Mouse (Mus musculus): ENCODE measurements around the gene Mr1. TPM values are rescaled to one million over a fixed set of nuclear protein-coding genes. Genes with fewer than 3 reads are reported as not detected.

The Mr1 gene
- total RNA-seq, 4 experiments from 2014 or later = 34.4 to 41.2 (median 40.1) TPM

DNA sequence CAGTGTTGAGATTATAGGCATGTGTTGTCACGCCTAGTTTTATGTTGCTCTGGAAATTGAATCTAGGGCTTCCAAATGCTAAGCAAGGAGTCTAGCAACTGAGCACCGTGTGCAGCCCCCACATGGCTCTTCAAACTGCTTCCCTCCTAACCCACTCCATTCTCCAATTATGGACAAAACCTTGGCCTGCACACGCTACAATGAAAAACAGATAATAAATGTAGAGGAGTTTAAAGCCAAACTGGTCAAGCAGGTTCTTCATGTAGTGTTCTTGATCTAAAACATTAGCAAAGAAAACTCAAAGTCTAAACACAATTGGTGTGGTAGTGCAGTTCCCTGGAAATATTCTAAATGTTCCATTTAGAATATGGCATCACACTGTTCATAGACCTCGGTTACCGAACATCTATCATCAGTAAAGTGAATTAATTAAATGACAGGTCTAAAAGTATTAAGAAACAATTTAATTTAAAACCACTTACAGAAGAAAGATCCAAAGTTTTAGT lies 19.1 kb downstream of the Mr1 start:
- no peak for DNase-seq

DNA sequence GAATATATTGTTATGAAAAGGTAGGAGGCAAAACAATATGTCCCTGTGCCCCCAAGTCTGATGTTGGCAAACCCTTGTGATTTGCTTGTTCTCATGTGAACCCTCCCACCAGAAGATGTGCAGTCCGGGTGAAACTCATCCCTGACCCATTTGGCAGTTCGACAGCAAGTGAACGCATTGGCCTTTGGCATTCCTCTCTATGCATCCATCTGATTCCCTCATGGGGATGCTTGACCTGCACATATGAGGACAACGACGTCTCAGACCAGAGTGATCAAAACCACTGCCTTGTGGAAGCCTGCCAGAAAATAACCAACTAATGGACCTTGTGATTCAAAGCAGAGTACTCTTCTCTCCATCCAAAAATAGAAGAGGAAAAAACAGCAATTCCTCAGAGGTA lies 19.9 kb downstream of the Mr1 start:
- DNase-seq = no peak

DNA sequence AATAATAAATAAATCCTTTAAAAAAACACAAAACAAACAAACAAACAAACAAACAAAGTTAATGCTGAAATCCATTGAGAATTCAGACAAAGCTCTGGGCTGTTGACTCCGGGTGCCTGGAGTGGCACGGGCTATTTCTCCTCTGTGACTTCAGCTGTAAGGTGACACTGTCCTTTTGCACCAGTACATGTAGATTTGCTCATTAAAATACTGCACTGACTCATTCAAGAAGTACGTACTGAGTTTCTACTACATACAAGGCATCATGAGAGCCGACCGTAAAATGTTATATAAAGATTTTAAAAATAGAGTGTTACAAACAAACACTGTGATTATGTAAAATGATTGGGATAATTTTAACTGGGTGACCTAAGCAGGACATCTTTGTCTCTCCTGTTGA lies 22.2 kb downstream of the Mr1 start:
- no peak for DNase-seq

DNA sequence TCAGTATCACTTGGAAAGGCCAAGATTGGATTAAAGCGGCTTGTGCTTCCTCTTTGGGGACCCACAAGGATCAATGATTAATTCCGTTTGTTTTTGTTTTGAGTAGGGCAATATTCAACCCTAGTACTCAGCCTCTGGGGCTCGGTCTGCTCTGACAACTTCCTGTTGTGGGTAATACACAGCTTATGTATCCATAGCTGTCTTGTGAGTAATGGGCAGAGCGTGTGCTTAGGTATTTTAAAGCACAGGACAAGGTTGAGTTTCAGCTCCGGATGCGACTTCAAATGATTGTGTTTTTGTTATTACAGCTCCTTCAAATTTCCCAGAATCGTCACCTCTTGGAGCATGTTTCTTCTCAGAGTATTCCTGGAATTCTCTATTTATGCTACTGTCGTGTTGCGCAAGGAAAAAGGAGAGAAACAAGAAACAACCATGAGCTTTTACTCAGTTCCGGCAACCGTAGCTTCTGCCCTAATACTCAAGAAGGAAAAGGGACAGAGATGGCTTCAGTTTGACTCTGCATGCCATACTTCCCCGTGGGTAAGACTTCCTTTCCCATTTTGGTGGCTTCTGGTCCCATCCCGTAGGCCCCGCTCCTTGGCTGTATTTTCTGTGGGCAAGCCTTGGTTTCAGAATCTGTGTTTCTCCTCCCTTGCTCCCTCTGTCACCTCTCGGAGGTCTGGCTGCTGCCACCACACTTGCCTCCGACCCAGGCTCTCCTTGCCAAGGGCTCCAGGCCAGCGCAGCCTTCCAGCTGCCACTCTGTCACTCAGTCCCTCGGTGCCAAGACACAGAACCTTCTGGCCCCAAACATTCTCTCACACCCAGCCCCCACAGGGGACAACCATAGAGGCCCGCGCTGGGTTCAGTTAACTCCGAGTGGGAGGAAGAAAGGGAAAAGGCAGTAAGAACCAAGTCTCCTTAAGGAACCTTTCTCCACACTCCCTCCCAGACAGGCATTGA lies 24.4 kb downstream of the Mr1 start:
- DNase-seq = no peak

DNA sequence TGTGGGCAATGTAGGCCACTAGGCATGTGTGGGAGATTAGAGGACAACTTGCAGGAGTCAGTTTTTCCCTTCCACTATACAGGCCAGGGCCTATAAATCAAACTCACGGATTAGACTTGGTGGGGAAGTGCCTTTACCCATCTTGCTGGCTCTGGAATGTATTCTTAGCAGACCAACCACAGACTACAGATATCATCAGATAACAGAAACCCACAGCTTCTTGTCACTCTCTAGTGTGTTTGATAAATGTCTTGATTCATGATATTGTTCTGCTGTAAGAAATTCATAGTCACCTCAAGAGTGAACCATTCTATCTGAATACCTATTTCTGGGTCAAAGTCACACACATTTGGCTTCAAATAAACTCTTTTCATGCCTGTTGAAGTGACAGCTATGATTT lies 26.9 kb downstream of the Mr1 start:
- no peak for DNase-seq

DNA sequence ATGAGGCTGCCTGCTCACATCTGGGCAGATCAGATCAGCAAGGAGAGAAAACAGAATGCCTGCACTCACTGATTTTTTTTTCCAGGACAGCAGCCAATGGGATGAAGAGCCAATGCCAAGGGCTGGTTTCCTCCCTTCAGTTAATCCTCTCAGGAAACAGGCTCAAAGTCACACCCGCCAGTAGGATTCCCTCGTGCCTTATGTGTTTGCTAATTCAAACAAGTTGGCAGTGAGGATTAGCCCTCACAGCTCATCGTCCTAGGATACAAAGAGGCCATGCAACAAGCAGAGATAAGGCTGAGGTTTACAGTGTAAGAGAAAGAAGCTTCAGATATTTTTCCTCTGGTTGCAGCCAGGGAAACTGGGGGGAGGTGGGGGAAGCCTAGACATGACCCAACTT lies 32.7 kb downstream of the Mr1 start:
- no peak for DNase-seq

DNA sequence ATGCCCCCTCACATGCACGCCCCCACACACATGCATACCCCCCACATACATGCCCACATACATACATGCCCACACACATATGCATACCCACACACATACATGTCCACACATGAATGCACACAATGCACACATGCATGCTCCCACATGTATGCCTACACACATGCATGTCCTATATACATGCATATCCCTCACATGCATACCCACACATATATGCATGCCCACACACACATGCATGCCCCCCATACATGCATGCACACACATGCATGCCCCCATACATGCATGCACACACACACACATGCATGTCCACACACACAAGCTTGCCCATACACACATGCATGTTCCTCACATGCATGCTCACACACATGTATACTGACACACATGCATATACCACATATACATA lies 33.7 kb downstream of the Mr1 start:
- no peak for DNase-seq

DNA sequence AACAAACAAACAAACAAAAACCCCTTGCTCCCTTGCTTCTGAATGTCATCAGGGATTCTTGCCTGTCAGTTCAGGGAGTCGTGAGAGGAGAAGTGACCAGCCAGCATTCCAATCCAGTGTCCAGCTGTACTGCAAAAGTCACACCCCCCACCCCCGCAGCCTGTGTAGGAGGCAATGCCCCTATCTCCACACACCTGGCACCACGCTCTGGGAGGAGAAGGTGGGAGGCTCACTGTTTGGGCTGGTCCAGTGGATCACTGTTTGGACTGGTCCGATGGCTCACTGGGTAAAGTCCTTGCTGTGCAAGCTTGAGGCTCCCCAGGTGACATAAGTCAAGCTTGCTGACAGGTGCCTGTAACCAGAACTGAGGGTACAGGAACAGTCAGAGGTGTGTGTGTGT lies 34.5 kb downstream of the Mr1 start:
- no peak for DNase-seq

DNA sequence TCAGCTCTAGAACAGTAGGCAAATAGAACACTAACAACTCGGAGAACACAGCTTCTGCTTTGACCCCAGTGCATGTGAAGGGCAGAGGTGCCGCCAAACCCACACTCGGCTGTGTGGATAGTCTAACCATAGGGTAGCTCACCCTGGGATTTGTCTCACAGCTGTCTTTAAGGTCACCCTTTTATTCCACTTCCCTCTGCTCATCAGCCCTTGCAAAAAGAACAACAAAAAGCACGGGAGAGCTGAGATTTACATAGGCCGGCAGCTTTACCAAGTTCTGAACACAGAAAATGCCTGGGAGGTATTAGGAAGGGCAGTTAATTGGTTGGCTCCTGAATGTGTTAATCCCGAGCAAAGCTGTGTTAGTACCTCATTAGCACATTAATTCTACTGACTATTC lies 35.1 kb downstream of the Mr1 start:
- DNase-seq = no peak

DNA sequence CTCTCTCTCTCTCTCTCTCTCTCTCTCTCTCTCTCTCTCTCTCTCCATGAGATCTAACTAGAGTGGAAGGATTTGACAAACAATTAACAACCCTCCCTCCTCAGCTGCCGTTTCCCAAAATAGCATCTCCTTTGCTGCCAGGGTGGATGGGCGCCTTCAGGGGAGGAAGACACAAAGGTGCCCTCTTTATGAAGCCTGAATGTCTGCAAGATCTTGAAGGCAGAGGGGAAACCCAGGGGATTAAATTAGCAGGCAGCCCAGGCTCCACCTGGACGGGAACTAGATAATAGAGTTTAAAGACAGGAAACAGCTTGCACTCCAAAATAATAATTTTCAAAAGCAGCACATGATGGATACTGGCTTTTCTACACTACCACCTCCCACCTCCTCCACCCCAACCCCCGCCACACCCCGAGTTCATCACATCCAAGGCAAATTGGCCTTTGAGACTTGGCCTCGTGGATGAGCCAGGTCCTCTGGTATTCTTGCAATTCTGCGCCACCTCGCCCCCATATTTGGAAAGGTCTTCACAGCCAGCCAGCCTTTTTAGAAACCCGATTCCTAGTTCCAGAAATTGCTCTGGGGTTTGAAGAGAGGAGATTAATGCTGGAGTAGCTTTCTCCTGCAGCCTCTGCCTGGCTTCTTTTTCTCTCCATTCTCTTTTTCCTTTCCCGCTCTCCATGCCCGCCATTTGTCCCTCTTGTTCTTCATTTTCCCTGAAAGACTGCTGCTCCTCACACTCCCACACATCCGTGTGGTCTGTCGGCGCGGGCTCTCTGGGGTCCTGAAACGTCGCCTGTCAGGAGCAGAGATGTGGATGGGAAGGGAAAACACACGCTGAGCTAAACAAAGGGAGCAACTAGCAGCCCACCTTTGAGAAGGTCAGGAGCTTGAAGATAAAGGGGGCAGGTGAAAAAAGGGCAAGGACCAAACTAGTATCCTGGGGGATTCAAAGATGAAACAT lies 36.9 kb downstream of the Mr1 start:
- no peak for DNase-seq

DNA sequence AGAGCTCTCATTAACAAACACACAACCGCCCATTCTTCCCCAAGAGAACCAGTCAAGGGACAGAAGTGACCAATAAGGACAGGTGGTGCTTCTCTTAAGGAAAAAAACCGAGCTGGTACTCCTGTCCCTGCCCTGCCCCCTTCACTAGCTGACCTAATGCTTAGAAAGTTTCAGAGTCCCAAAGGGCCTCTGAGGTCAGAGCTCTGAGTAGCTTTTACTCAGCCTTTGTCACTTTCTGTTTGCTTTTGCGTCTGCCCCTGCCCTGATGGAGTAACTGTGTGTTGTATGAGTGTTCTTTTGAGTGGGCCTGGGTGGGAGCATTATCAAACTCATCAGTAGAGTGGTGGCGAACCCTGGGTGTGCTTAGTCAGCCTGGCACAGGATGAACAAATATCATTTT lies 38.2 kb downstream of the Mr1 start:
- DNase-seq = no peak

DNA sequence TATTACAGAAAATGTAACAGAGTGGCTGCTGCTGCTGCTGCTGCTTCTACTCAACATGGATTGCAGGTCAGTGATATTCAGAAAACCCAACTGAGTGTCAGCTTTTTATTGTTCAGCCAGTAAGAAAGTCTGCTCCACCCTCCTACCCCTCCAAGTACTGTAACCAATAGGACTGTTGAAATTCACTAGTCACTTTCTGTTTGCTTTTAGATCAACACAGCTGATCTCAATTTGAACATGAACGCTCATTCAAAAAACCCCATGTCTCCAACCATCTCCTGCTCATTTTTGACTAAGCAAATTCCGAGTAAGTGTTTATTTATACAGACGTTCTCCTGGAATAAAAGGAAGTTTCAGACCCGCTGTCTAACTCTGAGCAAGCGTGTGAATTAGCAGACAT lies 38.8 kb downstream of the Mr1 start:
- DNase-seq = no peak

DNA sequence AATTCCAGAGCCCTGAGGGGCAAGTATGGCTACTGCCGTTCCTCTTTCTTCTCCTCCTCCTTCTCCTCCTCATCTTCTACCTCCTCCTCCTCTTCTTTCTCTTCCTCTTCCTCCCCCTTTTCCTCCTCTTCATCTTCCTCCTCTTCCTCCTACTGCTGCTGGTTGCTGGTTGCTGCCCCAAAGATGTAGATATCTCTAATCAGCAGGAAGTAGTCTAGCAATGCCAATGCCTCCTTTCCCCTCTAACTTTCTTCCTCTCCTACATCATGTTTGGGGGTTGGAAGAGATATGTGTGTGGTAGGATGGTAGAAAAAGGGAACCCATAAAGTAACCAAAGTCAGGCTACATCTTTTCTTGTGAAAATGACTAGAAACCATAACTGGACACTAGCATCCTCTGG lies 40.3 kb downstream of the Mr1 start:
- DNase-seq = no peak

DNA sequence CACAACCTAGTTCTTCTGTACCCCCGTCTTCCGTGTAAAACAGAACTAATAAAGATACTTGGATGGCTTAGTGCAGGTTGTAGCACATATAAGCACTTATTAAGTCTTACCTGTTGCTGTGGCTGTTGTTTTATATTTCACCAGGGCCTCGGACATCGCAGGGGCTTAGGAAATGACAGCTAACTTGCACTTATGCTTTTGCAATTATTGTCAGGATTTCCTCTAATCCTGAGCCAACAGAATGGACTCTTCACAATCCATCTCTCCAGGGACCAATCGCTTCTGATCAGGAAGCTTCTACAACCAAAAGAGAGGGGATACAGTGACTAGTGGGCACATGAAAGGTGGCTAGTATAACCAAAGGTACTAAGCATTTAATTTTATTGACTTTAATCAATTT lies 42.6 kb downstream of the Mr1 start:
- no peak for DNase-seq

DNA sequence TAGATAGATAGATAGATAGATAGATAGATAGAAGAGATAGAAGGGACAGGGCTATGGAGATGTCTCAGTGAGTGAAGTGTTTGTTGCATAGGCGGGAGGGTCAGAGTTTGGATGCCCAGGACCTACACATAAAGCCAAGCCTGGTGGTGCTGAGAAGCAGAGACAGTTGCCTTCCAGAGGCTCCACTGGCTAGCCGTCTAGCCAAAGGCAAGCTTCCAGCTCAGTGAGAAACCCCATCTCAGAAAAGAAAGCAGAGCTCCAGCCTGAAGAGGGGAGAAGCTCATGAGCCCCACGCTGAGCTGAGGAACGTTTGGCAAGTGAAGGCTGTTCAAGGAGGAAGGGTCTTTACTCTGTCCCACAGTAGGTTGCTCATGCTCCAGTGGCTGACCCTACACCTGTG lies 44.0 kb downstream of the Mr1 start:
- DNase-seq = no peak

DNA sequence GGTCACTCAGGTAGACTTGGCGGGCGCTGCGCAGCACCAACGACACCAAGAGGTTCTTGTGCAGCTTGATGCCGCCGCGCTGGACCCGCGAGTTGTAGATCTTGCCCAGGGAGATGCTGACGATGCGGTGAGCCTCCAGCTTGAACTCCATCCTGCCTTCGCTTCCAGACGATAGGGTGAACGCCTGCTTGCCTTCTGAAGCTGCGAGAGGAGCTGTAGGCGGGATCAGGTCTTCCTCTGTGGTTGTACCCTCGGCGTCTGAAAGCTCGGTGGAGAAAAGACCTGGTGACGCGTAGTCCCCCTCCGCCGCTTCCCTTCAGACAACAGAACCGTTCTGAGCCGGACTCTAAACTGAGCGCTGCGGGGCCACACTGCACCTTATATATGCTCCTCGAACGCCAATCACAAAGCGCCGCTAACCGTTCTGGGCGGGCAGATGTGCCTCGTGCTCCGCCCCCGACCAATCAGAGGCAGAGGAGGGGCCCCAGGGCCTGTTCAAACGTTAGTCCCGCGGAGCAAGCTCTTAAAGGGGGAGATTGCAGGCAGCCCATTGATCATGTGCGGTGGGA lies 47.2 kb downstream of the Mr1 start, which contains the start of gene Ier5:
Gene Ier5, minus strand, starts transcription at position 357 of the 569 bp plus-strand sequence.
- peak; percentile 95 for DNase-seq

DNA sequence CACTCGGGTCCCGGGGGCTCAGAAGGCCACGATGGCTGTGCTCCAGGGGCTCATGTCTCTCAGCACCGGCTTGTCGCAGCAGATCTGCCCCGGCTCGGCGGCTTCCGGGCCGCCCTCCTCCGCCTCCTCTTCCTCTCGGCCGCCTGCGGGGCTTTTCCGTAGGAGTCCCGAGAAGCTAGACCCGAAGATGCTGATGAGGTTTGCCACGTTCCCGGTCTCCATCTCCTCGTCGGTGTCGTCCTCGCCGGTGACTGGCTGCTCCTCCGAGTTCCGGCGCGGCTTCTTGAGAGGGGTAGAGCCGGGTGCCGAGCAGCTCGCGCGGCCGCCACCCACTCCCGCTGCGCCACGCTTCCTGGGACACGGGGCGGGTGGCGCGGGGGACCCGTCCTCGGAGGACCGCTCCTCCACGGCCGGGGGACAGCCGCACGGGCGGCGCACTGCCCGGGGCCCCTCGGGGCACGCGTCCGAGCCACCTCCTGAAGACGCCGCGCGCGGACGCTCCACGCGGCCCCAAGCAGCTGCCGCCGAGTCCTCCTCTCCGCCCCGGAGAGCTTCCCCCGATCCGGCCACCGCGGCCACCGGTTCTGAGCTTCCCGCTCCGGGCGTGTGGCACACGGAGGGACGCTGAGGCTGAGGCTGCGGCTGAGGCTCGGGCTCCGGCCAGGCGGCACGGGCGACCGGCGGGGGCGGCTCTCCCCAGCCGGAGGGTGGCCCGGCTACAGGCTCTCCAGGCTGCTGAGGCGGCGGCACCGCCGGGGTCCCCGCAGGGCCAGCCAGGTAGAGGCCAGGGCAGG lies 47.9 kb downstream of the Mr1 start:
- peak; percentile 56 for DNase-seq

DNA sequence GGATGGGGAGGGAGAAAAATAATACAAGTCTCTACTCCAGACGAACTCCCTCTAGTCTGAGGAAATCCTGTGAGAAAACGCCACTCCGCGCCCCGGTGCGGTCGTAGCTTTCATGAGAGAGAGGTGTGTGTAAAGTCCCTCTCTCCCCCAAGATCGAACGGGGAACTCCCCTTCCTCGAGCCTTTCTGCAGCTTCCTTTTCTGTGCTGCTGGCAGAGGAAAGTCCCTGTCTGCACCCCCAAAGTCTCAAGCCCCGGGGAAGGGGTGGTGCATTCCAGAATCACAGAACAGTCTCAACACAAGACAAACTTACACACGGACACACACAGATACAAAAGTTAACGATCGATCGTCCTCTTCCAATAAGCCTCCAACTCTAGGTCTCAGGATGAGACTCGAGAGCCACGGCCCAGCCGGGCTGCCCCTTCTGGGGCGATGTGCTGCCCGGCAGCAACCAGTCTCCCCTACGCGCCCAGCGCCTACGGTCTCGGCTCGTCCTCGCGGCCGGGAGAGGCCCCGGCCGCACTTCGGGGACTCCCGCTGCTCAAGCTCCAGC lies 48.6 kb downstream of the Mr1 start:
- peak; percentile 36 for DNase-seq

DNA sequence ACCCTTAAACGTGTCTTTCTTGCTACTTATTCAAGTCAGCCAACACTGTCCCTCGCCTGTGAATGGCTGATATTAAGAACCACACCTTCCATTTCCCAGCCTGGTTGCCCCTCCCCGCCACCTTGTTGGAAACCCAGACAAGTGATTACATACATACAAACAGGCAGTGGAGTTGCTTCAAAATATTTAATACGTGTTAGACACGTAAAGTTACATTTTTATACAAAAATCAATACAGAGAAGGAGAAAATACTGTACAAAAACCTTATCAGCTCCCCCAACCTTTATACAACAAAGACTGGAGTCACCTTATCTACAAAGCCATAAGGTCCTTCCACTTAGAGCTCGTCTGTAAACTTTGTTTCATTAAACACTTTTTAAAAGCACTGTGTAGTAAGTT lies 49.3 kb downstream of the Mr1 start:
- no peak for DNase-seq

DNA sequence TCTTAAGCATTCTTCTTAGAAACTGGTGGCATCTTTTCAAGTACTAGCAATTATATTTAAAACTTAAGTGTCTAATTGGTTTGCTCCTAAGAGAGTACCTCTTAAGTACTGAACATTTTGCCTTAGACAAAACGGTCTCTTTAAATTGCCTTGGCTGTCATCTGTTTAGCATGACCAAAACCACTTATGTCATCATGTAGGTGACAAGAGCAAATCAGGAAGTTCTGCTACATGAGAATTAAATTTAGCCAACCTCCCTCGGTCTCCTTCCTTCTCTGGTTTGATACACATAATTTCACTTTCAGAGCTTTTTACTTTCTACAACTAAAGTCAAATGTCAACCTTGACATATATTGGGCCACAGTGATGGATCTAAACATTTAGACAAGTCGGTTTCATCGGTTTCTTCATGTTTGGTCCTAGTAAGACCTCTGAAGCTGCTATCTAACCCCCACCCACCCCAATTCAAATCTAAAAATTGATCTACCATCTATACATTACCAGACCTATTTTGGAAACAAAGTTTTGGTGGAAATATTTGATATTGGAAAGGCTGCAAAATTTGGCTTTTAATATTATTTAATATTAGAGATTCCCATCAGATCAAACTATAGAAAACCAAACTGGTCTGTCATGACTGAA lies 49.9 kb downstream of the Mr1 start:
- no peak for DNase-seq

All from adrenal gland, adult 8-10 months (tissue).